Mouse (Mus musculus) telencephalon, adult 2 months (tissue): ENCODE data around the gene Triml2.

Source experiments
- DNase-seq: peaks from one replicate; pipeline ENCODE4 v3.0.0-alpha.2; 2011; ENCODE audit warnings: low read depth, low spot score

Triml2 gene

GRCm38 (mm10) chr8:43180054-43180690, at the start of gene Triml2:
Triml2 (plus strand) TSS chr8:43180541.
- DNase-seq, result no peak

- no peak for DNase-seq
These were observed 39.0 kb upstream of the Triml2 start, which contains the start of gene Triml1 for GRCm38 (mm10) chr8:43141386-43141785. Triml1 (minus strand) TSS chr8:43141486.

GRCm38 (mm10) chr8:43149307-43149706, 31.0 kb upstream of the Triml2 start:
- no peak for DNase-seq

- DNase-seq, result no peak
These were observed 17.1 kb upstream of the Triml2 start for GRCm38 (mm10) chr8:43163255-43163654.

GRCm38 (mm10) chr8:43164453-43164852, 15.9 kb upstream of the Triml2 start:
- no peak for DNase-seq

GRCm38 (mm10) chr8:43168083-43168482, 12.3 kb upstream of the Triml2 start:
- DNase-seq, result peak; percentile 41

- DNase-seq, result no peak
These were observed 11.0 kb upstream of the Triml2 start for GRCm38 (mm10) chr8:43169249-43169755.

GRCm38 (mm10) chr8:43176766-43177486, 3.4 kb upstream of the Triml2 start:
- no peak for DNase-seq

- no peak for DNase-seq
These were observed 2.1 kb upstream of the Triml2 start for GRCm38 (mm10) chr8:43178263-43178662.

GRCm38 (mm10) chr8:43179189-43179588, 1.2 kb upstream of the Triml2 start:
- DNase-seq, result no peak

- DNase-seq, result no peak
These were observed 1.9 kb downstream of the Triml2 start for GRCm38 (mm10) chr8:43182281-43182680.

GRCm38 (mm10) chr8:43215554-43215953, 35.2 kb downstream of the Triml2 start:
- no peak for DNase-seq

GRCm38 (mm10) chr8:43243326-43243725, 63.0 kb downstream of the Triml2 start:
- DNase-seq, result no peak
